Mouse (Mus musculus) 3T3-L1 (cell line): ENCODE measurements around the gene Disc1.

Experiments
- DNase-seq: peaks from one replicate; pipeline ENCODE4 v3.0.0-alpha.2; 2015; ENCODE audit warnings: low read depth, low spot score

Gene Disc1

DNA sequence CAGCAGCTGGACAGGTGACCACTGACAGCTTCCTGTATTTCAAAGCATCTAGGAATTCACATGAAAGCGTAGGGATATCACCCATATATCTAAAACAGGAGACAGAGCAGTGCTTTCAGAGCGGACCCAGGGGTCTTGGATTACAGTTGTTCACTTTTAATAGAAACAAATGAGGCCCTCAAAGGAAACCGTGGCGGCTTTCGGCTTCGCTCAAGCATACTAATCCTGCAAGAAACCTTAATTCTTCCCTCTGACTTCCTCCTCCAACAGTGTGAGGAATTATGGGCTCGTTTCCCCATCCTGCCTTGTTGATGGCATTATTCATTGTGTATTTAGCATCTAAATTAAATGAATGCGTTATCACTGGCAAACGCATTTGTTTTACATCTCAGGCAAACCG is 252.7 kb downstream of the Disc1 start:
- no peak for DNase-seq

- DNase-seq = no peak
Measured at GRCm38 (mm10) chr8:125309985-125310384, 256.0 kb downstream of the Disc1 start.
